Comparison of ENCODE assay signal across 12 mouse cellular contexts in genomic region chr11:10201021-10201420, GRCm38 (mm10).
A peak's percentile ranks its signal among the peaks of the same experiment; 100 is the strongest.
DNase-seq lines count a peak whose midpoint lies in the region; ATAC-seq lines count a peak whose summit lies in the region.
"Had no signal": no experiment of that assay in that cellular context is flagged by ENCODE, and none has a peak within 500 bp of the region (broad histone marks: within the 10 kb centered on the region; RNA-seq: fewer than 3 reads in every experiment).

No protein-coding gene starts in this region.

- ATAC-seq in granulocyte monocyte progenitor cell, adult 5-6 weeks (replicated peaks; ENCODE audit: poor library complexity, severe bottlenecking): no peak

- DNase-seq in kidney, adult 18-20 months: peak; percentile 26
- DNase-seq in kidney, adult 11 months: no peak
- peak; percentile 26 for DNase-seq in thymus, postnatal 14 days
- DNase-seq in thymus, postnatal 0 days (ENCODE audit: low spot score): no peak
- peak; percentile 39 for DNase-seq in lung, postnatal 10 days
- peak; percentile 52 for DNase-seq in thymus, postnatal 4 days
- DNase-seq in right cerebral cortex, postnatal 4 days: no peak
- DNase-seq: B cell, adult 2 months; heart, adult 11 months; heart, postnatal 14 days; liver, embryonic 13.5 days had no signal

Comparison
In these comparisons a context has a peak if more than half of its experiments do, and no peak if none do; other contexts are left out.
1. DNase-seq: peak in kidney, adult 18-20 months (single experiment), thymus, postnatal 14 days (single experiment), lung, postnatal 10 days (single experiment) and thymus, postnatal 4 days (single experiment); none in kidney, adult 11 months (single experiment), thymus, postnatal 0 days (single experiment) and right cerebral cortex, postnatal 4 days (single experiment).